Mouse (Mus musculus): Measurements from ENCODE around the gene Adamts12.

DNA sequence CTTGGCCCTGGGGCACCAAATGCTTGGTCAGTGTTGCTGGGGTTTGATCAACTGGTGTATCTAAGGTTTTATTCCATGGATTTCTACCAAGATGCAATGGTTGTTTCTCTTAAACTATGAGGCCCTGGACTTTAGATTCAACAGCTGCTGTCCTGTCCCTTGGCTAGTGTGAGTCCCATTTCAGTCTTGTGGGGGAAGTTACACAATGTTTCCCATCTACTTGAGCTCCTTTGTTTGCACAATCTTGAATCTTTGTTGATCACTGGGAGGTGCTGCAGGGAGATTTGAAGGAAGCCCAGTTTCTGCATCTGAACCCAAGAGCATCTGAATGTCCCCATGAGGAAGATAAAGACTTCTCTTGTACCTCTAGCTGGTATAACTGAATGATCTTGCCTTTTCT lies 60.8 kb downstream of the Adamts12 start:
- no peak for TF ChIP-seq POLR2A (IDR thresholded peaks at IDR 0.05; ENCODE audit: borderline replicate concordance, insufficient read depth, low read length)
- TF ChIP-seq CTCF (IDR thresholded peaks at IDR 0.05; ENCODE audit: borderline replicate concordance, insufficient read depth, low read depth, low read length), result no peak

Measured in cerebellum, adult 2 months (tissue).